Comparison of ENCODE assay signal across 22 mouse cellular contexts in the genomic region with DNA sequence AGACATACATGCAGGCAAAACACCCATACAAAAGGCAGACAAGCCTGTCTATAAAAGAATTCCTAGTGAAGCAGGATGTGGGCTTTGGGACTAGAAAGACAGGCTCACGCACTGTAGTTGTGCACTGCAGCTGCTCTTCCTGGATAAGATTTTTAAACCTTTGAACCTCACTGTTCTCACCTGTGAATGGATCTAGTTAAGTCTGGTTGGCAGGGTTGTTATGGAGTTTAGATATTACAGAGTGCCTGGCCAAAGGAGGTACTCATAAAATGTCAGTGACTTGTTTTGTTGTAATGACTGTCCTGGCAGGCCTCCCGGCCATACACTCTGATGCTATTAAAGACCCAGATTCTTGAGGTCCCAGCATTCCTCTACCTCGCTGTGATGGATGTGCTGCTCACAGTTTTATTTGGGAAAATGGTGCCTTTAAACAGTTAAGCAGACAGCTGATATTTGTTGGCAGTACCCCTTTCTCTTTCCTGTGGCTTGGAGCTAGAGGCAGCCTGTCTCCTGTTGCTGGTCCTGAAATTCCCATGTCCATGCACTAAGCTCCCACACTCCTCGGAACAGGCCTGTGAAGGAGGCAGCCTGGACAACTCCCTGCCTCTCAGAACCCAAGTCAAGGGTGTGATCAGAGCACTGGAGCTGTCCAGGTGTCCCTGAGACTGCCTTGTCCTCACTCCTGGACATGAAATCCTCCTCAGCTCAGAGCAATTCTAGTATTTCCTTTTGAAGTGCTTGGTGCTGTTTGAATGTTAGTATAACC.
DNase-seq lines count a peak whose midpoint lies in the region; ATAC-seq and TF ChIP-seq lines count a peak whose summit lies in the region.
"Had no signal": no experiment of that assay in that cellular context is flagged by ENCODE, and none has a peak within 500 bp of the region (broad histone marks: within the 10 kb centered on the region; RNA-seq: fewer than 3 reads in every experiment).

No protein-coding gene starts in this region.

- DNase-seq in kidney, adult 8-10 months, result peak; percentile 10 to 14
- no peak for DNase-seq in kidney, postnatal 4 days
- DNase-seq in NIH3T3 (ENCODE audit: low read depth), result peak; percentile 59
- peak; percentile 49 for DNase-seq in limb, embryonic 14.5 days (ENCODE audit: low spot score)
- DNase-seq in adrenal gland, postnatal 4 days (ENCODE audit: low spot score in 2 of 2), result no peak
- DNase-seq: adrenal gland, postnatal 10 days; B cell, adult 2 months; cerebellum, adult 2 months; cerebellum, postnatal 25 days; left cerebral cortex, postnatal 4 days; lung, adult 18-20 months; lung, postnatal 10 days; thymus, postnatal 36 days had no signal

- 26% methylated on average over 4 of the region's 4 CpGs for WGBS in limb, embryonic 14.5 days
- WGBS in liver, embryonic 12.5 days (ENCODE audit: insufficient replicate concordance), result 70% methylated on average over 4 of the region's 4 CpGs

- no peak overlapping the region for H3K9ac ChIP-seq in limb, embryonic 14.5 days (ENCODE audit: low read depth, low read length, severe bottlenecking)
- H3K9ac ChIP-seq in liver, embryonic 12.5 days, result no peak overlapping the region
- H3K9ac ChIP-seq: embryonic facial prominence, embryonic 12.5 days; midbrain, embryonic 12.5 days had no signal

- TF ChIP-seq CTCF in embryonic fibroblast, embryonic 13.5 days (IDR thresholded peaks at IDR 0.05; ENCODE audit: borderline replicate concordance, insufficient read depth, low read length), result no peak

- peaks cover 8% of the 10 kb centered on the region; the same call in 1 of the 2 replicates for H3K4me1 ChIP-seq in embryonic fibroblast, embryonic 13.5 days (ENCODE audit: control insufficient read depth, insufficient read depth, low read length)
- H3K4me1 ChIP-seq in limb, embryonic 14.5 days (ENCODE audit: control insufficient read depth, insufficient read depth, low read length), result no peaks in the 10 kb centered on the region; the same call in 1 of the 2 replicates
- H3K4me1 ChIP-seq in liver, embryonic 12.5 days, result peaks cover 9% of the 10 kb centered on the region; the same call in 1 of the 2 replicates
- H3K4me1 ChIP-seq: embryonic facial prominence, embryonic 12.5 days; midbrain, embryonic 12.5 days had no signal

- no peaks in the 10 kb centered on the region for H3K27me3 ChIP-seq in limb, embryonic 14.5 days (ENCODE audit: control insufficient read depth, insufficient read depth, low read length)
- H3K27me3 ChIP-seq in liver, embryonic 12.5 days (replicated peaks), result no peaks in the 10 kb centered on the region
- H3K27me3 ChIP-seq: embryonic facial prominence, embryonic 12.5 days; midbrain, embryonic 12.5 days had no signal

- H3K4me3 ChIP-seq in embryonic fibroblast, embryonic 13.5 days (ENCODE audit: insufficient read depth, low read length), result no peak overlapping the region
- H3K4me3 ChIP-seq in limb, embryonic 14.5 days (replicated peaks; ENCODE audit: low read length), result no peak overlapping the region
- H3K4me3 ChIP-seq in liver, embryonic 12.5 days, result no peak overlapping the region
- H3K4me3 ChIP-seq: embryonic facial prominence, embryonic 12.5 days; erythroblast, embryonic 14.5 days; left cerebral cortex, adult 2 months; midbrain, embryonic 12.5 days had no signal

- TF ChIP-seq POLR2A in embryonic fibroblast, embryonic 13.5 days (IDR thresholded peaks at IDR 0.05; ENCODE audit: low read depth, low read length), result no peak
- TF ChIP-seq POLR2A in limb, embryonic 14.5 days (IDR thresholded peaks at IDR 0.05; ENCODE audit: borderline replicate concordance, extremely low read depth, insufficient read depth, insufficient read length), result no peak

- H3K4me2 ChIP-seq in limb, embryonic 14.5 days (replicated peaks; ENCODE audit: low read depth, low read length, severe bottlenecking), result no peak overlapping the region
- H3K4me2 ChIP-seq in liver, embryonic 12.5 days, result no peak overlapping the region
- H3K4me2 ChIP-seq: embryonic facial prominence, embryonic 12.5 days; heart, embryonic 11.5 days; liver, embryonic 11.5 days; midbrain, embryonic 12.5 days had no signal

- no peaks in the 10 kb centered on the region for H3K36me3 ChIP-seq in limb, embryonic 14.5 days (ENCODE audit: control insufficient read depth, insufficient read depth, low read length)
- H3K36me3 ChIP-seq in liver, embryonic 12.5 days, result no peaks in the 10 kb centered on the region
- H3K36me3 ChIP-seq: embryonic facial prominence, embryonic 12.5 days; midbrain, embryonic 12.5 days had no signal

- H3K27ac ChIP-seq in embryonic fibroblast, embryonic 13.5 days (ENCODE audit: insufficient read depth, low read length), result peak overlapping the region; percentile 23
- H3K27ac ChIP-seq in limb, embryonic 14.5 days (replicated peaks; ENCODE audit: low read depth, low read length), result no peak overlapping the region
- no peak overlapping the region for H3K27ac ChIP-seq in liver, embryonic 12.5 days
- H3K27ac ChIP-seq: embryonic facial prominence, embryonic 12.5 days; left cerebral cortex, adult 2 months; midbrain, embryonic 12.5 days had no signal

- peak; percentile 47; the same call in 1 of the 2 replicates for ATAC-seq in limb, embryonic 14.5 days (ENCODE audit: low FRiP score, low read depth)
- ATAC-seq in liver, embryonic 12.5 days, result no peak
- ATAC-seq: forebrain, embryonic 14.5 days had no signal

- H3K9me3 ChIP-seq in limb, embryonic 14.5 days (ENCODE audit: control insufficient read depth, low read length), result no peaks in the 10 kb centered on the region
- no peaks in the 10 kb centered on the region for H3K9me3 ChIP-seq in liver, embryonic 12.5 days (replicated peaks)
- H3K9me3 ChIP-seq: embryonic facial prominence, embryonic 12.5 days; midbrain, embryonic 12.5 days had no signal

Comparison
In these comparisons a context has a peak if more than half of its experiments do, and no peak if none do; other contexts are left out.
1. DNase-seq: peak in kidney, adult 8-10 months (2 of 2), NIH3T3 (single experiment) and limb, embryonic 14.5 days (single experiment); none in kidney, postnatal 4 days (0 of 2) and adrenal gland, postnatal 4 days (0 of 2).